Mouse (Mus musculus): ENCODE measurements around the gene Car15. TPM values are rescaled to one million over a fixed set of nuclear protein-coding genes. Genes with fewer than 3 reads are reported as not detected.
A peak's percentile ranks its signal among the peaks of the same experiment; 100 is the strongest.

The Car15 gene
- polyA plus RNA-seq, 1 experiment from 2014 or later = 4.8 TPM

GRCm38 (mm10) chr16:17807192-17808009 is 30.8 kb downstream of the Car15 start:
- peaks cover 40% of the 10 kb centered on the region for H3K27me3 ChIP-seq
- WGBS = under 1% methylated on average over 72 of the region's 73 CpGs
- no peaks in the 10 kb centered on the region for H3K9me3 ChIP-seq
- ATAC-seq (replicated peaks) = peak; percentile 92
- H3K4me1 ChIP-seq = peaks cover 56% of the 10 kb centered on the region
- H3K4me2 ChIP-seq (replicated peaks) = peak overlapping the region; percentile 96
- peak overlapping the region; percentile 75 for H3K4me3 ChIP-seq
- H3K36me3 ChIP-seq = no peaks in the 10 kb centered on the region
- peak overlapping the region; percentile 85 for H3K9ac ChIP-seq (replicated peaks)
- peak overlapping the region; percentile 93 for H3K27ac ChIP-seq (replicated peaks)

GRCm38 (mm10) chr16:17806581-17807191 is 31.5 kb downstream of the Car15 start:
- peaks cover 47% of the 10 kb centered on the region for H3K27me3 ChIP-seq
- peak overlapping the region; percentile 85 for H3K9ac ChIP-seq (replicated peaks)
- H3K36me3 ChIP-seq = no peaks in the 10 kb centered on the region
- ATAC-seq (replicated peaks) = peak; percentile 27
- peak overlapping the region; percentile 75 for H3K4me3 ChIP-seq
- peak overlapping the region; percentile 93 for H3K27ac ChIP-seq (replicated peaks)
- H3K4me2 ChIP-seq (replicated peaks) = peak overlapping the region; percentile 96
- WGBS = under 1% methylated on average over 50 of the region's 50 CpGs
- H3K9me3 ChIP-seq = no peaks in the 10 kb centered on the region
- peaks cover 60% of the 10 kb centered on the region for H3K4me1 ChIP-seq

DNA sequence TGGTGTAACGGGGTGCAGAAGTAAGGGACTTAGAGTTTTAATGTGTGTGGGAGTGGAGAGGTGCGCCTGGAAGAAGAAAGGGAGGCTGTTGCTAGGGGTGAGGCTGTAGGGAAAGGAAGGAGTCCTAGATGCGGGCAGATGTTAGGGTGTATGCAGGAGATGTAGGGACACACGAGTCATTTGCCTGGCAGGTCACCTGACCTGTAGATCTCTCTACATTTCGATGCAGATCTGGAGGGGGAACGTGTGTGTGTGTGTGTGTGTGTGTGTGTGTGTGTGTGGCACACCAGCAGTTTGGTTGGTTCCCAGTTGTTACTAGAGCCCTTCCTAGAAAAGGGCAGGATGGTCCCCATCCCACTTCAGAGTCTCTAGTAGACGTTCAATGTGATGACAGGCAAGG is 33.2 kb downstream of the Car15 start:
- H3K27me3 ChIP-seq = peaks cover 61% of the 10 kb centered on the region
- H3K4me1 ChIP-seq = peaks cover 55% of the 10 kb centered on the region
- H3K36me3 ChIP-seq = no peaks in the 10 kb centered on the region
- H3K9ac ChIP-seq (replicated peaks) = no peak overlapping the region
- peak overlapping the region; percentile 56 for H3K4me2 ChIP-seq (replicated peaks)
- WGBS = 6% methylated on average over 7 of the region's 7 CpGs
- peak overlapping the region; percentile 38 for H3K4me3 ChIP-seq
- H3K9me3 ChIP-seq = no peaks in the 10 kb centered on the region
- no peak for ATAC-seq (replicated peaks)
- no peak overlapping the region for H3K27ac ChIP-seq (replicated peaks)

- H3K4me2 ChIP-seq (replicated peaks) = peak overlapping the region; percentile 56
- 1% methylated on average over 33 of the region's 33 CpGs for WGBS
- H3K27ac ChIP-seq (replicated peaks) = no peak overlapping the region
- H3K9me3 ChIP-seq = no peaks in the 10 kb centered on the region
- H3K27me3 ChIP-seq = peaks cover 66% of the 10 kb centered on the region
- peaks cover 50% of the 10 kb centered on the region for H3K4me1 ChIP-seq
- ATAC-seq (replicated peaks) = no peak
- H3K9ac ChIP-seq (replicated peaks) = peak overlapping the region; percentile 14; the same call in 1 of the 2 replicates
- no peaks in the 10 kb centered on the region for H3K36me3 ChIP-seq
- peak overlapping the region; percentile 38 for H3K4me3 ChIP-seq
Measured at GRCm38 (mm10) chr16:17804449-17804912, 33.7 kb downstream of the Car15 start.

- Histone ChIP-seq H3K4me3 (peak overlapping the region; percentile 38), H3K36me3 (no peaks in the 10 kb centered on the region), H3K9ac (replicated peaks) (peak overlapping the region; percentile 14; the same call in 1 of the 2 replicates), H3K4me1 (peaks cover 47% of the 10 kb centered on the region), H3K27me3 (peaks cover 73% of the 10 kb centered on the region), H3K9me3 (no peaks in the 10 kb centered on the region), H3K27ac (replicated peaks) (no peak overlapping the region), H3K4me2 (replicated peaks) (peak overlapping the region; percentile 57)
- WGBS = 8% methylated on average over 33 of the region's 33 CpGs
- ATAC-seq (replicated peaks) = no peak
Measured at GRCm38 (mm10) chr16:17803675-17804448, 34.3 kb downstream of the Car15 start.

- 0 out of 2 replicates have a peak, but pooled peaks have one; percentile 3 for ATAC-seq (replicated peaks)
- Histone ChIP-seq H3K27ac (replicated peaks) (no peak overlapping the region), H3K4me1 (peaks cover 54% of the 10 kb centered on the region), H3K4me3 (peak overlapping the region; percentile 38), H3K36me3 (no peaks in the 10 kb centered on the region), H3K4me2 (replicated peaks) (peak overlapping the region; percentile 57), H3K9me3 (no peaks in the 10 kb centered on the region), H3K9ac (replicated peaks) (peak overlapping the region; percentile 39), H3K27me3 (peaks cover 81% of the 10 kb centered on the region)
- 1% methylated on average over 83 of the region's 83 CpGs for WGBS
Measured at GRCm38 (mm10) chr16:17802839-17803674, 35.1 kb downstream of the Car15 start.

- WGBS = 1% methylated on average over 18 of the region's 18 CpGs
- ATAC-seq (replicated peaks) = no peak
- Histone ChIP-seq H3K27me3 (peaks cover 87% of the 10 kb centered on the region), H3K36me3 (no peaks in the 10 kb centered on the region), H3K4me1 (peaks cover 54% of the 10 kb centered on the region), H3K27ac (replicated peaks) (no peak overlapping the region), H3K4me3 (peak overlapping the region; percentile 38), H3K4me2 (replicated peaks) (peak overlapping the region; percentile 57), H3K9me3 (no peaks in the 10 kb centered on the region), H3K9ac (replicated peaks) (peak overlapping the region; percentile 39)
Measured at GRCm38 (mm10) chr16:17802456-17802838, 35.7 kb downstream of the Car15 start.

DNA sequence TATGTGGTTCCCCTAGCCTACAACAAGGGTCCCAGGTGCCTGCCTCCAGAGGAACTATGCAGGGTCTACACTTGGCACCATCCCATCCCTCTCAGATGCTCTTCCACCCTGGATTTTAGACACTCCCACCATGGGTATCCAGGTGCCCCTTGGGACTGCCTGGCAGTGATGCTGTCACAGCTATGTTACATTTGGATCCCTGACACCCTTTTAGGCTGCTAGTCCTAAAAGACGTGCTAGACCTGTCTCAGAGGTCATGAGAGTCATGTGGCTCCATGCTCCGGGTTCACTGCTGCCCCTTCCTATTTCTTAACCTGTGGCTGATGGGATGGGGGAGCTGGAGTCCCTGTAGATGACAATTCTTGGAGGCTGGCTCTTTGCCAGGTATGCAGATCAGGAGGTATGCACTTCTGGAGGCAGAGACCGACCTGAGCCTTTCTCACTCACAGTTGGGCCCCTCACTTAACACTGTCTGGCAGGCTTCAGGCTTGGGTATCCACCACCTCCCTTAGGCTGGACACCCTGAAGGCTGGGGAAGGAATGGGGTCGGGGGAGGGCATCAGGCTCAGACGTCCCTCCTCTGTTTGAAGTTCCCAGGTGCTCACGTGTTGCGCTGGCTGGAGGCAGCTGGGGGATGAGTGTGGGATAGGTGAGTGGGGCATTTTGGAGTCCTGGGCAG is 36.2 kb downstream of the Car15 start:
- H3K27me3 ChIP-seq = peaks cover 91% of the 10 kb centered on the region
- no peaks in the 10 kb centered on the region for H3K9me3 ChIP-seq
- ATAC-seq (replicated peaks) = no peak
- H3K4me2 ChIP-seq (replicated peaks) = peak overlapping the region; percentile 57; the same call in 1 of the 2 replicates
- H3K27ac ChIP-seq (replicated peaks) = no peak overlapping the region
- no peaks in the 10 kb centered on the region for H3K36me3 ChIP-seq
- H3K4me1 ChIP-seq = peaks cover 58% of the 10 kb centered on the region
- H3K4me3 ChIP-seq = 0 out of 2 replicates have a peak overlapping the region, but pooled peaks have one; percentile 38
- no peak overlapping the region for H3K9ac ChIP-seq (replicated peaks)
- 5% methylated on average over 7 of the region's 7 CpGs for WGBS

DNA sequence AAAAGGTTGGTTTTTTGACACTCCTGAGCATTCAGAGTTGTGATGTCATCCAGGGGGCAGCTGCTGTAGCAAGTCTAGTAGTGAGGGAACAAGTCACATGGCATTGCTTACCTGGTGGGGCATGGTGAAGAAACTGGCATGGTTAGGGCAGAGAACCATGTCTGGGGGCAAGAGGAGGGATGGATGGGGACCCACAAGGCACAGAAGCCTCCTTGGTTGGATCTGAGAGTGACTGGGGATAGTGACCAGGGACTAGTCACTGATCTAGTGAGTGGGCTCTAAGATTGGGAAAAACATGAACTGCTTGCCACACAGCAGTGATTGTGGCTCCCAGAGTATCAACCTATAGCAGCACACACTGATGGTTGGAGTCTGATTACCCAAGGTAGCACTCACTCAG is 38.6 kb downstream of the Car15 start:
- no peak for ATAC-seq (replicated peaks)
- Histone ChIP-seq H3K4me1 (peaks cover 47% of the 10 kb centered on the region), H3K27ac (replicated peaks) (no peak overlapping the region), H3K4me2 (replicated peaks) (no peak overlapping the region), H3K4me3 (no peak overlapping the region), H3K27me3 (peaks cover 90% of the 10 kb centered on the region), H3K9me3 (no peaks in the 10 kb centered on the region), H3K9ac (replicated peaks) (no peak overlapping the region), H3K36me3 (no peaks in the 10 kb centered on the region)

DNA sequence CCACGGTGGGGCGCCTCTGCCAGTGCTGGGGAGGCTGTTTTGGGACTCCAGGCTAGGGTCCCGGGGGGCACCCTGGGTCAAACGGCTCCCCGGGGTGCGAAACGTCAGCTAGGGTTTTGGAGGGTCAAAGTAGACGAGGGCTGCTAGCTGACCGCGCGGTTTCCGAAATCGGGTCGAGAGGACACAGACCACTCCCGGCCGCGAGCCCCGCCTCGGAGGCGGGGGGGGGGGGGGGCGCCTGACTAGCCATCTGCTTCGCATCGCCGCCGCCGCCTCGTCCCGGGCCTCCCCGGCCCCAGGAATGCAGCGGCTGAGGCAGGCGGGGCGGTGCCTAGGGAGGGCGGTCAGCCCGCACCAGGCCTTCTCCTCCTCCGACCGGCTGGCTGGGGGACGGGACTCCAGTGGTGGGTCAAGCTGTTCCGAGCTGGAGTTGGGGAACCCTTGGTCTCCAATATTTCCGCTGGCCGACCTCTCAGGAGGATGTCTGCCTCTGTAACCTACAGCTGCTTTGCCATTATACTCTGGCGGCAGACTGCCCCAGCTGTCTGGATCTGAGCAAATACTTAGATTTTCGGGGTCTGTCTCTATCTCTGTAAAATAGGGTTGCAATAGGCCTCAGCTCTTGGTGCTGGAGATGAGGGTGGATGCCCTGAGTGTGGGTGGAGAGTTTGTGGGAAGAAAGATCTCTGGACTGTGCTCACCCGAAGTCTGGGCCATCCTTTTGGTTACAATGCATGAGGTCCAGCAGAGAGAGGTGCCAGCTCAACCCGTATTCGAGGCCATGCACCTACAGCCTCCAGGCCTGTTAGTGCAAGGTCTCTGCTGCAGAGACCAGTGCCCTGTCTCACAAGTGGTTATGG is 39.6 kb downstream of the Car15 start:
- 0 out of 2 replicates have a peak overlapping the region, but pooled peaks have one; percentile 20 for H3K9ac ChIP-seq (replicated peaks)
- no peak for ATAC-seq (replicated peaks)
- peaks cover 79% of the 10 kb centered on the region for H3K27me3 ChIP-seq
- H3K9me3 ChIP-seq = no peaks in the 10 kb centered on the region
- no peaks in the 10 kb centered on the region for H3K36me3 ChIP-seq
- H3K4me3 ChIP-seq = peak overlapping the region; percentile 46
- no peak overlapping the region for H3K27ac ChIP-seq (replicated peaks)
- peak overlapping the region; percentile 80 for H3K4me2 ChIP-seq (replicated peaks)
- 3% methylated on average over 24 of the region's 45 CpGs for WGBS
- H3K4me1 ChIP-seq = peaks cover 36% of the 10 kb centered on the region
